In the genomic region with DNA sequence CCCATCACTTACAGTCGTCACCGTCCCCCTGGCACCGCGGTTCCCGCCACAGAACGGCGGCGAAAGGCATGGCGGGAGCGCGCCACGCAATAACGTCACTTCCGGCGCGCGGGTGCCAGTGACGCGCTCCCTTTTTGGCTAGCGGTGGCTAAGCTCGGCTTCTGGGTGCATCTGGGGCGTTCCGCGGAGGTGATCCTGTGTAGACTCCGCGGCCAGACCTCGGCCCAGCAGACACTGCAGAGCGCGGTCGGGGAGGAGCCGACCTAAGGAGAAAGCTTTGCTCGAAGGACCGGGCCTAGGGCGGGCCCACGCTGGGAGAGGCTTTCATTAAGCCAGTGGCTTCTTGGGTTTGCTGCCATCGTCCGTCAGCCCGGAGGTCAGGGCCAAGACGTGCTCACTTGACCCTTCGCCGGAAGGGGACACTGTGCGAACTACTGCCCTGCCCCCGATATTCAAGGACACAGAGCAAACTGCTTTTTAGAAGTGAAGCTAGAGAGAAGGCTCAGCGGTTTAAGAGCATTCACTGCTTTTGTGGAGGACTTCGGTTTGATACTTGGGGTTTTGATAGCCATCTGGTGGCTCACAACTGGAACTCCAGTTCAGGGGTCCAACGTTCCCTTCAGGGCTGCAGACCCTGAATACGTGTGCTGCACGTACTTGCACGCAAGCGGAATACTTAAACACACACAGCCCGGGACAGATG, we compare ENCODE assay signal across 8 mouse cellular contexts. TPM values are rescaled to one million over a fixed set of nuclear protein-coding genes. Genes with fewer than 3 reads are reported as not detected.
A peak's percentile ranks its signal among the peaks of the same experiment; 100 is the strongest.
DNase-seq lines count a peak whose midpoint lies in the region; ATAC-seq lines count a peak whose summit lies in the region.

A gene (minus strand): TSS at position 65 of the 703 bp plus-strand sequence.

- DNase-seq in NIH3T3 (ENCODE audit: low read depth) = peak; percentile 94
- peak; percentile 94 for DNase-seq in cerebellum, adult 9-11 months
- DNase-seq in frontal cortex, postnatal 10 days (ENCODE audit: low spot score in 2 of 2) = peak; percentile 84 to 91
- peak; percentile 94 to 96 for DNase-seq in layer of hippocampus, postnatal 25 days (ENCODE audit: extremely low spot score in 1 of 2, low spot score in 1 of 2)
- peak; percentile 92 for DNase-seq in lung, postnatal 14 days
- peak; percentile 91 for DNase-seq in ovary, postnatal 36 days (ENCODE audit: low spot score)
- DNase-seq in thymus, postnatal 14 days = peak; percentile 93

- H3K27ac ChIP-seq in hindbrain, embryonic 12.5 days = peak within 1 kb of the TSS; percentile 97

- H3K4me3 ChIP-seq in hindbrain, embryonic 12.5 days = peak within 1 kb of the TSS; percentile 79

- ATAC-seq in hindbrain, embryonic 12.5 days (ENCODE audit: low FRiP score) = peak; percentile 95

- under 1% methylated on average over 51 of the region's 51 CpGs for WGBS in hindbrain, embryonic 12.5 days

- H3K9me3 ChIP-seq in hindbrain, embryonic 12.5 days (replicated peaks) = no peaks in the 10 kb centered on the region

- H3K4me1 ChIP-seq in hindbrain, embryonic 12.5 days = peaks cover 23% of the 10 kb centered on the region

- peak within 1 kb of the TSS; percentile 89 for H3K9ac ChIP-seq in hindbrain, embryonic 12.5 days

- peak within 1 kb of the TSS; percentile 84 for H3K4me2 ChIP-seq in hindbrain, embryonic 12.5 days (replicated peaks)

- H3K36me3 ChIP-seq in hindbrain, embryonic 12.5 days = peaks cover 11% of the 10 kb centered on the region

- no peaks in the 10 kb centered on the region for H3K27me3 ChIP-seq in hindbrain, embryonic 12.5 days

RNA-seq across cellular contexts. Expression of the gene that starts here (rescaled TPM):
- polyA plus RNA-seq in hindbrain, embryonic 12.5 days (2016; fragmentation: Nextera tagmentation; extraction: Ambion mirVana) = 94.2 and 97.2 TPM in 2 replicates
- total RNA-seq in layer of hippocampus, postnatal 25 days (2021) = 1 to 10 TPM; 4.8 TPM

Comparison
In these comparisons a context has a peak if more than half of its experiments do, and no peak if none do; other contexts are left out.
1. Peak in every context shown above with its lines: DNase-seq, ATAC-seq, H3K4me3 ChIP-seq and H3K27ac ChIP-seq.